ENCODE assay signal across 19 mouse cellular contexts in genomic region chr4:108691469-108691868, GRCm38 (mm10). TPM values are rescaled to one million over a fixed set of nuclear protein-coding genes. Genes with fewer than 3 reads are reported as not detected.
"Had no signal": no experiment of that assay in that cellular context is flagged by ENCODE, and none has a peak within 500 bp of the region (broad histone marks: within the 10 kb centered on the region; RNA-seq: fewer than 3 reads in every experiment).

No protein-coding gene starts in this region.

- H3K4me1 ChIP-seq: midbrain, embryonic 10.5 days; midbrain, embryonic 12.5 days; neural tube, embryonic 13.5 days; neural tube, embryonic 15.5 days had no signal

- H3K27me3 ChIP-seq: midbrain, embryonic 12.5 days; neural tube, embryonic 13.5 days; neural tube, embryonic 15.5 days had no signal

- H3K9me3 ChIP-seq: midbrain, embryonic 10.5 days; midbrain, embryonic 12.5 days; neural tube, embryonic 13.5 days; neural tube, embryonic 15.5 days had no signal

- DNase-seq: lung, embryonic 14.5 days; lung, postnatal 10 days; lung, postnatal 4 days; midbrain, embryonic 14.5 days; retina, postnatal 1 day; right cerebral cortex, adult 18-20 months; right cerebral cortex, postnatal 25 days; right cerebral cortex, postnatal 4 days; spleen, adult 18-20 months; thymus, adult 18-20 months; thymus, postnatal 14 days; thymus, postnatal 36 days had no signal

- H3K4me3 ChIP-seq: midbrain, embryonic 10.5 days; midbrain, embryonic 12.5 days; myocyte; neural tube, embryonic 13.5 days; neural tube, embryonic 15.5 days had no signal

- H3K9ac ChIP-seq: lung, embryonic 14.5 days; midbrain, embryonic 12.5 days; neural tube, embryonic 13.5 days; neural tube, embryonic 15.5 days had no signal

- ATAC-seq: midbrain, embryonic 16.5 days had no signal

- H3K27ac ChIP-seq: midbrain, embryonic 10.5 days; midbrain, embryonic 12.5 days; neural tube, embryonic 13.5 days; neural tube, embryonic 15.5 days had no signal

RNA-seq across cellular contexts. Expression of gene 3110021N24Rik, which starts 28.0 kb away (rescaled TPM):
- total RNA-seq: megakaryocyte-erythroid progenitor cell, adult 5-6 weeks had no signal
